Mouse (Mus musculus) ovary, postnatal 36 days (tissue): ENCODE measurements around the gene Cchcr1.
"Not testable (repeated sequence)": the region's sequence is repeated elsewhere in the genome, so short reads cannot be mapped to it uniquely, and the experiment has no call there.

ENCODE experiments used
- DNase-seq: peaks from one replicate; pipeline ENCODE4 v3.0.0; 2022; ENCODE audit warnings: low spot score, mixed read lengths

Gene Cchcr1

DNA sequence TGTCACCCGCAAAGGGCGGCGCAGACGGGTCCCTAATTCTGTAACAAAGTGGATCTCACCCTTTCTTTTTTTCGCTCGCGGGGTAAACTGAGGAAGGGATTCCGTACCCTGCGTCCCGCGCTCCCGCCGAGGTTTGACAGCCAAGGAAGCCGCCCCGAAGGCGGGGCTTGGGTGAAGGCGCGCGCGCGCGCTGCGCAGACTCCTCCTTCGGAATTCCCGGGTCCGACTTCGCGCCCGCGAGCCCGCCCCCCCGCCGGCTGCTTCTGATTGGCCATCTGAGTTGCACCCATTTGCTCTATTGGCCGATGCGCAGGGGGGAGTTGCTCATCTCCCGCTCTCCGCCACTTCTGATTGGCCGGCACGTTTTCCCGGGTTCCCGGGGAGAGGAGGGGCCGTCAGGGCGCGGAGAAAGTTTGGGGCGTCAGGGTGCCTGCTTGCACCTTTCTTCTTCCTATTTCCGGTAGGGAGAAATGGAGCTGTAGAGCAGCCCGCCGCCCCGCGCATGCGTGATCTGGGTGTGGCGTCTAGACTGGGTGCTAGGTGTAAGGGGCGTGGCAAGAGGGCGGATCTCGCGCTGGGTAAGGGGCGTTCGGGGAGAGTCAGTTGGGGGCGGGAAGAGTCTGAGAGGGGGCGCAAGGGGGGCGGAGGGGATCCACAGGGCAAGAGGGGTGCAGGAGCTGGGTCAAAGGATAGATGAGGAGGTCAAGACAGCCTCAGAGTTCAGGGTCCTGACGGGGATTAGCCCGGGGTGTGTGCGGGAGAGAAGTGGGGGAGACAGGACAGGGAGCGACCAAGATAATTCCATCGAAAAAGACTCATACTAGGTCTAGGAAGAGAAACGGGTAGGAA is at the start of gene Cchcr1, which contains the start of gene Tcf19:
Gene Cchcr1 (plus strand): TSS at position 449 of the 849 bp plus-strand sequence.
Gene Tcf19 (minus strand): TSS at position 173 of the 849 bp plus-strand sequence.
- DNase-seq: peak; percentile 96

DNA sequence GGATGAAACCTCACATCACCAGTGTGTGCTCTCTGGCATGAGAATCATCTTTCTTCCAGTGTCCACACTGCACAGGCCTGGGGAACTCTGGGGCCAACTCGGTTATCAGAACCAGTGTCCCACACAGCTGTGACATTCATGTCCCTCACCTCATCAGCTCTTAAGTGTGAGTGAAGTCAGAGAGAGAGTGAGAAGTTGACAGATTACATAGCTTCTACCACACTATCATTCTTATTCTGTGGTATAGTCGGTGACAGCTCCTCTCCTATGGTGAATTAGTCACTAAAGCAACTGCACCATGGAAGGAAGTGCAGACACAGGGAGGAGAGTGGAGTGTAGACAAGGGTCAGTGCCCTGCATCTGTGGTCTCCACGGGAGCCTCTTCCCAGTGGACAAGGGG is 48.0 kb upstream of the Cchcr1 start:
- not testable (repeated sequence) for DNase-seq

DNA sequence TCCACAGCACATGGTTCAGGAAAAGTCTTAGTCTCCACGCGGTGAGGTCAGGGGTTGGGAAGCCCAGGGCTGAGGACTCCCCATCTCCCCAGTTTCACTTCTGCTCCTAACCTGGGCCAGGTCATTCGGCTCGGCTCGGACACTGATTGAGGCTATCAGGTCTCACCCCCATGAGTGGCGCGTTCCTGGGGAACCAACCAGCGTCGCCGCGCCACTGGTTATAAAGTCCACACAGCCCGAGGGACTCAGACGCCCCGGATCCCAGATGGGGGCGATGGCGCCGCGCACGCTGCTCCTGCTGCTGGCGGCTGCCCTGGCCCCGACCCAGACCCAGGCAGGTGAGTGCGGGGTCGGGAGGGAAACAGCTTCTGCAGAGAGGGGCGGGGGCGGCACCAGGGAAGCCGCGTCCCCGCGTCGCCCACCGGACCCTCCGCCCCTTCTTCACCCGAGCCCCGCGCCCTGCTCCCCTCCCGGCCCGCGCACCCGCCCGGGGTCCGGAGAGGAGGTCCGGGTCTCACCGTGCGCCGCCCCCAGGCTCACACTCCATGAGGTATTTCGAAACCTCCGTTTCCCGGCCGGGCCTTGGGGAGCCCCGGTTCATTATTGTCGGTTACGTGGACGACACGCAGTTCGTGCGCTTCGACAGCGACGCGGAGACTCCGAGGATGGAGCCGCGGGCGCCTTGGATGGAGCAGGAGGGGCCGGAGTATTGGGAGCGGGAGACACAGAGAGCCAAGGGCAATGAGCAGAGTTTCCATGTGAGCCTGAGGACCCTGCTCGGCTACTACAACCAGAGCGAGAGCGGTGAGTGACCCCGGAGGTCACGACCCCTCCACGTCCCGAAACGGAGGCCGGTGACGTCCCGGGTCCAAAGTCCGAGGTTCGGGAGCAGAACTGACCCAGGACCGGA is 46.8 kb upstream of the Cchcr1 start, which contains the start of gene H2-Q10:
Gene H2-Q10 (plus strand): TSS at position 248 of the 910 bp plus-strand sequence.
- no peak for DNase-seq

DNA sequence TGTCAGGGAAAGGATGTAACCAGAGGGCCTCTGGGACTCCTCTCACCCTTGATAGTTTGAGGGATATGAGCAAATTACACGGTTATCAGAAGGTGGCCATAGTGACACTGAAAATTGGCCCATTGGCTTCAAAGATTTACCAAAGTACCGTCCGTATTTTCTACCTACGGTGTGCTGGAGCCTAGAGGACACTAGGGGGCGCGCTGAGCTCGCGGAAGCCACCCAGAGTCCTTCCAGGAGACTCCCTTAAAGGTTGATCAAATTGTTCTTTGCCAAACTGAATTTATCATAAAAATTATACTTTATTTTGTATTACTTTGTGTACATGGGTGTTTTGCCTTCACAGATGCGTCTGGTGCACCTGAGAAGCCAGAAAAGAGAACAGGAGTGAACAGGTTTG is 32.8 kb upstream of the Cchcr1 start:
- DNase-seq: peak; percentile 60

DNA sequence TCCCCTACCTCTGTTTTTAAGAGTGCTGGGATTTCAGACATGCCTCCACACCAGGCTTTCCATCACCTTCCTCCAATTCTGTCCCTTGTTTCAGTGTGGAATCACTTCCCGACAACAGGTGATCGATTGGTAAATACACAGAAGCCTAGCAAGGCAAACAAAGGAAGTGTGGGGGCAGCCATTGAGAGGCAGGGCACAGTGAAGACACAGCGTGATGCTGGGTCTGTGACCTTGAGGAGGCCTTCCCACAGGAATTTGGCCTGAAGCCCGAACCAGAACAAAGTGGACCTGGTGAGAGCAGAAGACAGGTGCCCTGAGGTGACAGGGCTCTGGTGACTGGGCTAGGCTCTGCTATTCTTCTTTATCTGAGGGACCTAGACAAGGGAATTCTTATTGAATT is 31.2 kb upstream of the Cchcr1 start:
- DNase-seq: no peak

DNA sequence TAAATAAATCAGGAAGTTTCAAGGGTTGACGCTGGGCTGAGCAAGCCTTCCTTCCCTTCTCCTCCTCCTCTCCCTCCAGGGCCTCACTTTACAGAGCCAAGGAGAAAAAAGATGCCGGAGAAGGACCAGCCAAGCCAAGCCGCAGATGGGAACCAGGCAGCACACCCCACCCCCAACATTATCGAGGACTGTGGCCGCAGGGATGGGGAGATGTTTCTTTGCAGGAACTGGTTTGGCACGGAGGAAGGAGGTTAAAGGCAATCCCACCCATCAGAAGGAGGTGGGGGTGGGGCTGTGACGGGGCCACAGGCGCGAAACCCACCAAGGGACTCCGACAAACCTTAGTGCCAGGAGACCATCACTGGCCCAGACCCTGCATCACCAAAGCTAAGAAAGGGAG is 30.2 kb upstream of the Cchcr1 start:
- no peak for DNase-seq

DNA sequence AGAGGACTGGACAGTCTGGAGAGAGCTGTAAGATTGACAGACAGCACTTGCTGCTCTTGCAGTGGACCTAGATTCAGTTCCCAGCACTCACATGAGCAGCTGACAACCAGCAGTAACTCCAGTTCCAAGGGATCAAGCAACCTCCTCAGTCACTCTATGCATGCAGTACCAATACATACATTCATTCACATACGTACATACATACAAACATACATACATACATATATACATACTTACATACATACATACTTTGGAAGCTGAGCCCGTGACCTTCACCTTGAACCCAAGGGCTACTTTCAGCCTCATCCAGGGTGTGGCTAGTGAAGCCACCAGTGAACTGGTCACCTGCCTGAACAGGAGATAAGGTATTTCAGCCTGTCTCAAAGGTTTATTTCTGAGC is 28.9 kb upstream of the Cchcr1 start:
- DNase-seq: no peak

DNA sequence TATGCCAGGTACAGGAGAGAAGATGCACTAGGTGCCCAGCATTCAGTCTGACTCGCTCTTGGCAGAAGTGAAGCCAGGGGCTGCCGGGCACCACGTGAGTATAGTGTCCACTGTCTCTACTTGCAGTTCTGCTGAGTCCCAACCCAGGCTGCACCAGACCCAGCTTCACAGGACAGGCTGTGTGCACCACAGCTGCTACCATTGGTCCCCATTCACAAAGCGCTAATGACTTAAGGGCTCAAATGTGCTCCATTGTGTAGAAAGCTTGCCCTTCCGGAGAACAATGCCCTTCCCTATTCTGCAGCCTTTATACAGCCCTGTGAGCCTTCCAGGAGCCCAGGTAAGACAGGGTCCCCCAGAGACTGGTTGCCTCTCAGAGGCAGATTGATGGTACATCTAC is 26.6 kb upstream of the Cchcr1 start:
- no peak for DNase-seq

DNA sequence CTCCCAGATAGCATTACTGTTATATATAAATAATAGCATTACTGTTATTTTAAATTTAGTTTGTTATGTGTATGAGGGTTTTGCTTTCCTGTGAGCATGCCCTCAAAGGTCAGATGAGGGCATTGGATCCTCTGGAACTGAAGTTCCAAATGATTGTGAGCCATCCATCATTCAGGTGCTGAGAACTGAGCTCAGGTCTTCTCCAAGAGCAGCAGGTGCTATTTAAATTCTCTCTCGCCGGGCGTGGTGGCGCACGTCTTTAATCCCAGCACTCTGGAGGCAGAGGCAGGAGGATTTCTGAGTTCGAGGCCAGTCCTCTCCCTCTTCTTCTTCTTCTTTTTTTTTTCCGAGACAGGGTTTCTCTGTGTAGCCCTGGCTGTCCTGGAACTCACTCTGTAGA is 19.8 kb upstream of the Cchcr1 start:
- no peak for DNase-seq

DNA sequence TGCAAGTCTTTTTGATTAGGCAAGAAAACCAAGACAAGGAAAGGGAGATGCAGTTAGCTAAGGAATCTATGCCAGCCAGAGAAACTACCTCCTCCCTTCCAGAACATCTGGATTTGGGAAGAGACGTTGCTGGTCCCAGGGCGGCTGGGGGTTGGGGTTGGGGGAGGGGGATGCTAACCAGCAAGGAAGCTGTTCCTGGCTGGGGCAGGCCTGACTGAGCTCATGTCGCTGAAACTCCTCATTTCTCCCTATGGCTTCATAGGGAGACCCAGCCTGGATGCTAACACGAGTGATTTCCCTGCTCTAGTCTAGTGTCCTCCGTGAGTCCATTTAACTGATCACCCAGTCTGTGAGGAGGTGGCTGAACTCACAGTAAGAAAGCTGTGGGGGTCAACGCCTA is 14.7 kb upstream of the Cchcr1 start:
- DNase-seq: no peak

DNA sequence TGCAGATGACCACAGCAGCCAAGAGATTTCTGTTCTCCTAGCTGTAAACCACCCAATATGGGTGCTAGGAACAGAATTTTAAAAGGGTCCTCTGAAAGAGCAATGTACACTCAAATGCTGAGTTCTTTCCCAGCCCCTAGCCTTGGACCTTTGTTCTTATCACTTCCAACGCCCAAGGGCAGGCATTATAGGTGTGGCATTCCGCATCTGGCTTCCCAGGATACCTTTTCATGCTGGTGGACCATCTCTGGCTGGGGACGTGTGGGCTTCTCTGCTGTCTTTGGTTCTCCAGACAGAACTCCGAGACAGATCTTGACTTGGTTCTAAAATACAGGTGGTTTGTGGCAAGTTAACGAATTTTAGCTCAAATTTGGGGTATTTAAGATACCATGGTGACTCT is 14.1 kb upstream of the Cchcr1 start:
- DNase-seq: no peak

DNA sequence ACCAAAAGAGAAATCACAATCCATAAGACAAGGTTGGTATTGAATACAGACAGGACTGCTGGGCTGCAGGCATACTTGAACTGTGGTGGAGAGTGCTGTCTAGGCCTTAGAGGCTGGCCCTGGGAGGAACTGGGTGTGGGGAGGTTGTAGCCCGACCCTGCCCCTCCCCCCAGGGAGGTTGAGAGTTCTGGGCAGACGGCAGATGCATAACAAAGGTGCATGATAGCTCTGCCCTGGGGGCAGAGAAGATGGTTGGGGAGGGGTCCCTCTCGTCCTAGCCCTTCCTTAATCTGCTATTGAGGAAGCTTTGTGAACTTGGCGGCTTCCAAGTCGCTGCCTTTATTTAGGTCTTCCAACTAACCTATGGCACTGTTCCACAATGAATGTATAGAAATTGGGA is 13.1 kb upstream of the Cchcr1 start:
- DNase-seq: no peak

DNA sequence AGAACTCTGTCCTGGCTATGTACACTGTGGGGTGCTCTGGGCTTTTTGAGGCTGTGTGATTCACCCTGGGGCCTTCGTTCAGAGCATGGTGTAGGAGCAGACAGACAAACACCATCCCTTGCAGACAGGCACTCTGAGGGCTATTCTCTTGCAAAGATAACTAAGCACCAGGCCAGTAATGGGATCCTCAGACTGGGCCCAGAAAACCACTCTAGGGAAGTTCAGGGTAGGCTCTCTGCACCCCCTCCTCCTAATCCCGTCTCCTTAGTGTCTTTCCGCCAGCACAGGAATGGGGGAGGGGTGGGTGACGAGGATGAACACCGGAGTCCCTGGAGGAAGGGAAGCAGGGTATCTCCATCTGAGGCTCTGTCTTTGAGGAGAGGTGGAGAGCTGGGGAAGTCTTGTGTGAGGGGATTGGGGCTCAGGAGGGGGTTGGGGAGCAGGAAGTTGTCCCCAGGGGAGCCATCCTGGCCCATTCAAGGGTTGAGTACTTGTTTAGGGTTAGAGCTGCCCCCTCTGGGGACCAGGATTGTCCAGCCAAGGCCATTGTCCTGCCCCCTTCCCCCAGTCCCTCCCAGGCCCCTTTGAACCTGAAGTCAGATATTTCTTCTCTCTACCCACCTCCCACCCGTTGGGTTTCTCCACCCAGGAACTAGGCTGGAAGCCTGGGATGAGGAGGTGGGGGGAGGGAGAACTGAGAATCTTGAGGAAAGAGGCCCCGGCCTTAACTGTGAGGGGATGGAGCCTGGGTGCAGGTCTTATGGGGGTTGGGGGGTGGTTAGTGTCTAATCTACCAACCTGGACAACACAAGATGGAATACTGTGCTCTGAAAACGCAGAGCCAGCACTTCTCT is 12.0 kb upstream of the Cchcr1 start:
- DNase-seq: no peak

DNA sequence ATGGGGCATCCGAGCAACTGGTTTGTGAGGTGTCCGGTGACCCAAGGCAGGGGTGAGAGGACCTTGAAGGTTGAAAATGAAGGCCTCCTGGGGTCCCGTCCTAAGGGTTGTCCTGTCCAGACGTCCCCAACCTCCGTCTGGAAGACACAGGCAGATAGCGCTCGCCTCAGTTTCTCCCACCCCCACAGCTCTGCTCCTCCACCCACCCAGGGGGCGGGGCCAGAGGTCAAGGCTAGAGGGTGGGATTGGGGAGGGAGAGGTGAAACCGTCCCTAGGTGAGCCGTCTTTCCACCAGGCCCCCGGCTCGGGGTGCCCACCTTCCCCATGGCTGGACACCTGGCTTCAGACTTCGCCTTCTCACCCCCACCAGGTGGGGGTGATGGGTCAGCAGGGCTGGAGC is 11.1 kb upstream of the Cchcr1 start, which contains the start of gene Pou5f1:
Gene Pou5f1 (plus strand): TSS at position 243 of the 400 bp plus-strand sequence.
- DNase-seq: no peak

DNA sequence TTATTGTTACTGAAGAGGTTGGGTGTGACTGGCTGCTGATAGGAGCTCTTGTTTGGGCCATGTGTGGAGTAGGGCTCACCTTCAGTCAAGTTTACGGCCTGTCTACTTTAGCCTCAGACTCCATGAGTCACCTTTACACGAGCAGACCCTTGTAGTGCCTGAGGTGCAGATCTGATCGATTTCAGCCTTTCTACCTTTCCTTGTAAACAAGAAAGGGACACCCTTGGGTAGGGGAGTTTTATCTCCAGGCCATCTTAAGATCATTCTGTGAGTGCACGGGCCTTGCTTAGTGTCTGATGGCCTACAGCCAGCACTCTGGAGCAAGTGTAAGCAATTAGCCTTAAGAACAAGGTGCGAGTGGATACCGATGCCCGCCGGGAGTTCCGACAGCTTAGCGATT is 10.0 kb upstream of the Cchcr1 start:
- no peak for DNase-seq

DNA sequence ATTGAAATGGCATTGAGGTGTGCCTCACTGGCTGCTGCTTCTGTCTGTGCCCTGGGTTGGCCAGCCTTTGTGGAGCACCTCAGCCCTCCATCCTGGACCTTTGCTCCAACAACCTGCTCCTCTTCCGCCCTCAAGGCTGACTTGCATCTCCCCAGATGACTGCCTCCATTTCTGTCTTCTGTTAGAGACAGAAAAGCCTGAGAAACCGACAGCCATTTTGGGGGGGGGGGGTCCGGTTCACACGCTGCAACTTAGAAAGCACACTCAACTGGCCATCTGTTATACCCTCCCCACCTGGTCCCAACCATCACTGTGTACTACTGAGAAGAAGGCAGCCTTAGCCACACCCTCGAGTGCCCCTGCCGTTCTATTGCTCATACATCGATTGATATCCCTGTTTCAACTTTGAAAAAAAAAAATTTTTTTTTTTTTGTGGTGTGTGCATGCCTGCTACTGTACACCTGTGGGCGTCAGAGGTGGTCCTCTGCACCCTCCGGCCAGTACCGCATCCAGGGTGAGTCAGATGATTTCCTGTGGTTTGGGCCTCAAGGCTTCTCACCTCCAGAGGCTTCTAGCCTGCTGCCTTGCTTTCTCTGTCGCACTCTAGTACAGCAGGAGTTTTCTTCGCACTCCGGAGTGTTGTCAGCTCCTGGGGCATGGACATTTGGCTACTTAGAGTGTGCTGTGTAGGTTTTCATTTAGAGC is 9.2 kb upstream of the Cchcr1 start:
- no peak for DNase-seq

DNA sequence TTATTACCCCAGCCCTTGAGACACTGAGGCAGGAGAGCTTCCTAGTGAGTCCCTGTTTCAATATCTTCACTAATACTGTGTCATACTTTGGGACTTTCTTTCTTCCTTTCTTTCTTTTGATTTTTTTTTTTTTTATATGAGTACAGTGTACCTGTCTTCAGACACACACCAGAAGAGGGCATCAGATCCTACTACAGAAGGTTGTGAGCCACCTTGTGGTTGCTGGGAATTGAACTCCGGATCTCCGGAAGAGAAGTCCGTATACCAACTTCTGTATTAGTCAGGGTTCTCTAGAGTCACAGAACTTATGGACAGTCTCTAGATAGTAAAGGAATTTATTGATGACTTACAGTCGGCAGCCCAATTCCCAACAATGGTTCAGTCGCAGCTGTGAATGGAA is 8.6 kb upstream of the Cchcr1 start:
- not testable (repeated sequence) for DNase-seq

DNA sequence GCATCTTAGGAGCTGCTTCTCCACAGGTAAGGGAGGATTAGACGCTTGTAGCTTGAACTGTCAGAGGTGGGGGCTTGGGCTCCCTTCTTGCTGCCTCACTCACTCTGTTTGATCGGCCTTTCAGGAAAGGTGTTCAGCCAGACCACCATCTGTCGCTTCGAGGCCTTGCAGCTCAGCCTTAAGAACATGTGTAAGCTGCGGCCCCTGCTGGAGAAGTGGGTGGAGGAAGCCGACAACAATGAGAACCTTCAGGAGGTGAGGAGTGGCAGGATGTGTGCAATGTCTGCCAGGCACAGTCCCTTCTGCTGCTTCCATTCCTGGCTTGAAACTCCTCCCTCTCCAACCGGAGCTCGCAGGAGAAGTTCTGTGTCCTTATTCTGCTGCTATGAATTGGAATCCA is 7.6 kb upstream of the Cchcr1 start:
- DNase-seq: peak; percentile 23

DNA sequence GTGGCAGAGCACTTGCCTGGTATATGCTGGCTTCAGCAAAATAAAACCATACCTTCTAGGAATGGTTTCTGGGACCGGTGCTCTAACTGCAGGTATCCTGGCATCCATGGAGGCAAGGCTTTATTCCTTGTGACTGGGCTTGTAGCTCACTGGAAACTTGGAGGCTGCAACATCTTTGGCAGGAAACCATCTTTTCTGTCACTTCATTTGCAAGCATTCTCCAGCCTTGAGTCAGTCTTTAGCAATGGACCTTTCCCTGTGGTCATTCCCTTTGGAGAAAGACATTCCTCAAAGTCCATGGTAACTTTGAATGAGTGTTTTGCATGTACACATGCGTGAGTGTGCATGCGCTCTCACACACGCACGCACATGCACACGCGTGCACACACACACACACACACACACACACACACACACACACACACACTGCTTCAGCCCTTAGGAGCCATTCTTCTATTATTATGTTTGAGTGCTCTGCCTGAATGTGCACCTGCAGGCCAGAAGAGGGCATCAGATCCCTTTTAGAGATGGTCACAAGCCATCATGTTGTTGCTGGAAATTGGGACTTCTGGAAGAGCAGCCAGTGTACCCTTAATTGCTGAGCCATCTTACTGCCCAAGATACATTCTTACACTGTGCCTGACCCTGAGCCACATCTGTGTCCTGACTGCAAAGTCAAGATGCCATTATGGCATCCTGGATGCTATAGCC is 3.8 kb upstream of the Cchcr1 start:
- DNase-seq: no peak

DNA sequence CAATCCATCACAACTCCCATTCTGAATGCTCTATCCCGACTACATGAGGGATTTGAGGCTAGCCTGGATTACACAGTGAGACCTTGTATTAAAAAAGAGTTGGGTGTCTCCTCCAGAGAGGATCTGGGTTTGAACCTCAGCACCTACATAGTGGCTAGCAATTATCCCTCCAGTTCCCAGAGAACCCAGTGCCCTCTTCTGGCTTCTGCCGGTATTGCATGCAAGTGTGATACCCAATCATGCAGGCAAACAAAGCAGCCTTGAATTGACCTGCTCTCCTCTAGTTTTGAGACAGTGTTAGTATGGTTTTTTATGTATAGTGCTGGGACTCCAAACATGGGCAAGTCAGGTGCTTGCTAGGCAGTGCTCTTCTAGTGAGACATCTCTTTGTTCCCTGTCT is 3.0 kb upstream of the Cchcr1 start:
- DNase-seq: peak; percentile 72

DNA sequence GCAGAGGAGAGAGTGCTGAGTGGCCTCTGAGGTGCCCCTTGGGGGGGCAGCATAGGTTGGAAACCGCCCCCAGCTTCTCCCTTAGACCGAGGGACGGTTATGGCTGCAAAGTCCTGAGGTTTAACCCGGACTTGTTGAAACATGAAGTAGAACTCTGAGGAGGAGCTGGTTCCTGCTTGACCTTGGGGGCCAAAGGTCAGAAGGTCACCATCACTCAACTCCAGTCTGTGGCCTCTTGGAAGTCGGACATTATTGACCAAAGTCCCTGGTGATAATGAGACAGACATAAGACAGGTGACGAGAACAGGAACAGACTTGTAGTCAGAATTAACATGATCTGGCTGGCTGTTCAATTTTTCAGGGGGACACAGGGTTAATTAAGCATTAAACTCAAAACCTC is 2.1 kb upstream of the Cchcr1 start:
- no peak for DNase-seq
